Mouse (Mus musculus) kidney, adult 2 months (tissue): ENCODE results near the gene Hba-a2. TPM values are rescaled to one million over a fixed set of nuclear protein-coding genes. Genes with fewer than 3 reads are reported as not detected.

Experiments
- DNase-seq: peaks from one replicate; pipeline ENCODE4 v3.0.0; 2021
- H3K27ac ChIP-seq: fragments of 200-500 bp; 2 replicates; pipeline ENCODE4 v1.5.1; 2012; ENCODE audit warnings: low read depth, low read length, control low read depth, inconsistent platforms; ENCODE audit not compliant: insufficient read depth
- H3K27me3 ChIP-seq: fragments of 200-500 bp; replicated peaks from 2 replicates; pipeline ENCODE4 v1.6.1; 2012; ENCODE audit warnings: mild to moderate bottlenecking, moderate library complexity, low read length, inconsistent platforms; ENCODE audit not compliant: control insufficient read depth, insufficient read depth
- H3K36me3 ChIP-seq: fragments of 200-500 bp; 2 replicates; pipeline ENCODE4 v1.6.1; 2012; ENCODE audit warnings: mild to moderate bottlenecking, moderate library complexity, low read length, inconsistent platforms; ENCODE audit not compliant: control insufficient read depth, insufficient read depth
- H3K4me1 ChIP-seq: fragments of 200-500 bp; 2 replicates; pipeline ENCODE4 v1.6.1; 2011; ENCODE audit warnings: low read length; ENCODE audit not compliant: control insufficient read depth, insufficient read depth
- H3K4me3 ChIP-seq: fragments of 200-500 bp; 2 replicates; pipeline ENCODE4 v1.5.1; 2011; ENCODE audit warnings: mild to moderate bottlenecking, low read depth, low read length, control low read depth; ENCODE audit not compliant: insufficient read depth
- CTCF ChIP-seq: fragments of 200-500 bp; conservative IDR thresholded peaks from 2 replicates; pipeline ENCODE4 v1.5.1; 2011; ENCODE audit warnings: low read depth, mild to moderate bottlenecking, control low read depth, low read length, moderate library complexity, mixed read lengths; ENCODE audit not compliant: insufficient read depth, insufficient read length
- POLR2A ChIP-seq: fragments of 200-500 bp; IDR thresholded peaks from one replicate; pipeline ENCODE4 v1.6.1; 2011; ENCODE audit warnings: low read depth, low read length, control low read depth
- WGBS: fragments of 180-500 bp; shearing (Covaris S2); methylation state at CpG from one replicate; pipeline ENCODE4 v1.1.7; 2018; 5-methylcytosine and 5-hydroxymethylcytosine counted together
- polyA plus RNA-seq: library from polyadenylated mRNA; depleted of rRNA; stranded (reverse); fragments of >200 nt; gene quantifications from 2 replicates; pipeline ENCODE4 v1.2.3, GENCODE M21; 2012

Hba-a2 gene
- polyA plus RNA-seq, 1 experiment, result 5,122 TPM

DNA sequence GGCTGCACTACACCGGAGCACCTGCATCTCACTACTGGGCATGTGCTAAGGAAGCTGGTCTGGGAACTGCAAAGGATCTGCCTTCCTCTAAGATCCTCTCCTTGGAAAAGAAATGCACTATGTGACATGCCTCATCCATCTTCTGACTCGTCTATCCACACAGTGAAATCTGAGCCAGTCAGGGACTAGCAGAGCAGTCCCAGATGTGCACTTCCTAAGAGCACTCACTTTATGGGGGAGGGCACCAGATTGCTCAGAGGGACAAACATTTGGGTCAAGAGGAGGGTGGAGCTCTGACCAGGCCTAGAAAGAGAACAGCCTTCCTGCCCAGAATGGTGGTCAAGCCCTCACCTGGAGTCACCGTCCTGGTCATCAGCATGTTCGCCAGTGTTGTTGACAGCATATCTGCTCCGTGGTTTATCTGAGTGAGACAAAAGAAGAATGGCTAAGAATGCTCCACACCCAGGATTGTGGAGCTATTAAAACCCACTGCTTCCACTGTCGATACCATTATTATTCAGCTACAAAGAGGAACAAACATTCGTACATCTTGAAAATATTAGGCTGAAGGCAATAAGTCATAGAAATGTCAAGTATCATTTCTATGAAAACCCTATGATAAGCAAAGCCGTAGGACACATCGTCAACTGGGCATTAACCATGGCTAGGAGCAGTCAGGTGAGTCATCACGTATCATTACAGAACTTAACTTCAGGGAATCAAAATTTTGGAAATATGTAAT is 33.4 kb upstream of the Hba-a2 start:
- peaks cover 2% of the 10 kb centered on the region; the same call in 1 of the 2 replicates for H3K36me3 ChIP-seq
- TF ChIP-seq CTCF, result no peak
- no peak for TF ChIP-seq POLR2A
- H3K4me1 ChIP-seq, result peaks cover under 1% of the 10 kb centered on the region; the same call in 1 of the 2 replicates
- no peak overlapping the region for H3K27ac ChIP-seq
- WGBS, result 75% methylated on average over 10 of the region's 10 CpGs
- H3K4me3 ChIP-seq, result no peak overlapping the region
- no peak for DNase-seq
- H3K27me3 ChIP-seq, result no peaks in the 10 kb centered on the region

DNA sequence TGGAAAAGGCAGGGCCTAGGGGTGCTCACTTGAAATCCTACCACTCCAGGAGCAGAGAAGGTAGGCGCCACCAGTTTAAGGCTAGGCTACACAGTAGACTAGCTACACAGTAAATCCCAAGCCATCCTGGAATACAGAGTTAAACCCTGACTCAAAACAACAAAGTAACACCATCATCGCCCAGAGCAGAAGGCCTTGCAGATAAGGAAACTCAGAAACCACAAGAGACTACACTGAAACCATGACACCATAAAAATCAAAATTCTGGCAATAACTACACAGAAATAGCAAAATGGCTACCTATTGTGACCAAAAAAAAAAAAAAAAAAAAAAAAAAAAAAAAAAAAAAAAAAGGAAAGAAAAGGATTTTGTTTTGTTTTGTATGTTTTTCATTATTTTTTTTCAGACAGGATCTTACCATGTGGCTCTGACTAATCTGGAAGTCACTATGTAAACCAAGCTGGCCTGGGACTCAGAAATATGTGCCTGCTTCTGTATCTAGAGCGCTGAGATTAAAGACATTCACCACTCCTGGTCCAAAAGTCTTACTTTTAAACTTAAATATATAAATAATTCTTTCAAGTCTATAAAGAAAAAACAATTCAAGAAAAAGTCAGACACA is 31.1 kb upstream of the Hba-a2 start:
- Histone ChIP-seq H3K4me3 (no peak overlapping the region), H3K4me1 (peaks cover 2% of the 10 kb centered on the region; the same call in 1 of the 2 replicates), H3K27me3 (no peaks in the 10 kb centered on the region), H3K36me3 (peaks cover 2% of the 10 kb centered on the region; the same call in 1 of the 2 replicates), H3K27ac (no peak overlapping the region)
- DNase-seq, result no peak
- WGBS, result 85% methylated on average over 3 of the region's 3 CpGs
- no peak for TF ChIP-seq POLR2A
- no peak for TF ChIP-seq CTCF

DNA sequence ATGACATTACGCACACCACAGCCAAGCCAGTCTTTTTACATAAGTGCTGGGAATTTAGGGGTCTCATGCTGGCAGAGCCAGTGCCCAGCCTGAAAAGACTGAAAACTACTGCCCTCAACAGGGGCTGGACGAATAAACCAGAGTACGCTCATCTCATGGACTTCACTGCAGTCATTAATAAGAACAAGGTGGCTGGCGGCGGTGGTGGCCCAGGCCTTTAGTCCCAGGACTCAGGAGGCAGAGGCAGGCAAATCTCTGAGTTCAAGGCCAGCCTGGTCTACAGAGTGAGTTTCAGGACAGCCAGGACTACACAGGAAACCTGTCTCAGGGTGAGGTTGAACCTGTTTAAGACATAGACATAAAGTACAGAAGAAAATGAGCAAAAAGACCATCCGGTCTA is 30.1 kb upstream of the Hba-a2 start:
- TF ChIP-seq CTCF (no peak), POLR2A (no peak)
- WGBS, result 93% methylated on average over 6 of the region's 6 CpGs

DNA sequence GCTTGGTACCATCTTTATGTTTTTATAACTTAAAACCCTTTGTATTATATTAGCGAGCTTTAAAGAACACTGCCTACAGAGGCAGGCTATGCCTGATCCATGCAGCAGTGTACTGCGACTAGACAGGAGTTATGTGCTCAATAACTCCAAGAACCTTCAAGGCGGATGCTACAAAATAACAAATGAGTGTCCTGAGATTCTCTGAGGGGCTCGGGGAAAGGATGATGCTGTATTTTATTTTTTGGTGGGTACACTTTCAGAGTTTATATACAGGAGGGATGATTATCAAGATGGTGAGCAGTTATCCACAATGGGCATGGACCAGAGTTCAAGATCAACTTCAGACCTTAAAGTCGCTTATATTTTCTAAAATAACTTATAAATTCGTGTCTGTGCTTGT is 29.5 kb upstream of the Hba-a2 start:
- Histone ChIP-seq H3K27ac (peak overlapping the region; percentile 91), H3K4me3 (peak overlapping the region; percentile 95), H3K36me3 (no peaks in the 10 kb centered on the region), H3K27me3 (no peaks in the 10 kb centered on the region), H3K4me1 (peaks cover 2% of the 10 kb centered on the region; the same call in 1 of the 2 replicates)
- no peak for DNase-seq
- 13% methylated on average over 6 of the region's 6 CpGs for WGBS
- TF ChIP-seq POLR2A (no peak), CTCF (no peak)

More for the DNA sequence above, 30.1 kb upstream of the Hba-a2 start:
- no peak overlapping the region for H3K4me3 ChIP-seq
- H3K36me3 ChIP-seq, result peaks cover 2% of the 10 kb centered on the region; the same call in 1 of the 2 replicates
- H3K4me1 ChIP-seq, result peaks cover 2% of the 10 kb centered on the region; the same call in 1 of the 2 replicates
- H3K27me3 ChIP-seq, result no peaks in the 10 kb centered on the region
- no peak for DNase-seq
- no peak overlapping the region for H3K27ac ChIP-seq

DNA sequence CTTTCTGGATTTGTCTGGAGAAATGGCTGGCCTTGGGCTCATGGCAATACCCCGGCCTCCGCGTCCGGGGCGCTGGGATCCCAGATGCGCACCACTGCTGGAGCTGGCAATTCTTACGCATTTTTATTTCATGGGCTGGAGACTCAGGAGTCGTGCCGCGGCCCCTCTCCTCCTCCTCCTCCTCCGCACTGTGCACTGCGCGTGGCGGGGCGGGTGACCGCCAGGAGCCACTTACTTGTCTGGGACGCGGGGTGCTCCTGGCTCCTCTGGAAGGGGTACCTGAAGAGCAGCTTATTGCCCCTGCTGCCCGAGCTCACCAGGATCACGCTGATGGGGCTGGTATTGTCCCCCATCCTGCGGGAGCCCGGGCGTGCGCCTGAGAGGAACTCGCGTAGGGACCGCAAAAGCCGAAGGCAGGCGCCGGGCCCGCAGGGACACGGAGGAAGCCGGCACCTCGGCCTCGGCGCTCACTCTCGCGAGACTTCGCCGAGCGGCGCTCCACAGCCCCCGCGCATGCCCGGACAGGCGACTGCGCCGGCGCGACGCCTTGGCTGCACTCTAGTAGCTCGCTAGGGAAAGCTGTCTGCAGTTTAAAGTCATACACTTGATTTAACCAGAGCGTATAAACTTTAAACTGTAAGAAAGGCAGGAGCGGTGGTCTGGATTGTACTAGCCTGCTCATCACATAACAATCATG is 29.0 kb upstream of the Hba-a2 start, which contains the start of gene Nprl3:
TSS of gene Nprl3 (minus strand) at position 520 of the 697 bp plus-strand sequence.
- H3K27me3 ChIP-seq, result no peaks in the 10 kb centered on the region
- under 1% methylated on average over 54 of the region's 54 CpGs for WGBS
- H3K4me1 ChIP-seq, result peaks cover 2% of the 10 kb centered on the region; the same call in 1 of the 2 replicates
- DNase-seq, result peak; percentile 98
- H3K27ac ChIP-seq, result peak within 1 kb of the TSS; percentile 91
- H3K4me3 ChIP-seq, result peak within 1 kb of the TSS; percentile 95
- H3K36me3 ChIP-seq, result no peaks in the 10 kb centered on the region
- TF ChIP-seq CTCF (no peak), POLR2A (peak; percentile 76)

DNA sequence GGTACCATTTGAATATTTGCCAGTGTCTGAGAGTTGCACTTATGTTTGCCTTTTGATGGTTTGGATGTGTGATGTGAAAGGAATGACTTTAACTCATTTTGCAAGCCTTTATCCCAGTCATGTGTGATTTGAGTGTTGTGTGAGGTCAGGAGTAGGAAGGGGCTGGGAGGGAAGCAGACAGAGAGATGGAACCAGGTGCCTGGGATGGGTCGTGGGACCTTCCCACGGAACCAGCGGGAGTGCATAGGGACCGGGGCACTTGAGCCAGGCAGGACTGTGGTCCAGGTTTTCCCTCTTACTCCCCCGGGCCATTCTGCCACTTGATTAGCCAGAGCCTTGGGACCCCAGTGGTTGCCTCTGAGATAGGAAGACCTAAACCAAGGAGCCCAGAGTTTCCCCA is 28.3 kb upstream of the Hba-a2 start:
- H3K4me1 ChIP-seq, result peaks cover 2% of the 10 kb centered on the region; the same call in 1 of the 2 replicates
- no peaks in the 10 kb centered on the region for H3K36me3 ChIP-seq
- no peak for TF ChIP-seq POLR2A
- no peak for DNase-seq
- 21% methylated on average over 5 of the region's 5 CpGs for WGBS
- H3K4me3 ChIP-seq, result no peak overlapping the region
- no peaks in the 10 kb centered on the region for H3K27me3 ChIP-seq
- H3K27ac ChIP-seq, result peak overlapping the region; percentile 29; the same call in 1 of the 2 replicates

DNA sequence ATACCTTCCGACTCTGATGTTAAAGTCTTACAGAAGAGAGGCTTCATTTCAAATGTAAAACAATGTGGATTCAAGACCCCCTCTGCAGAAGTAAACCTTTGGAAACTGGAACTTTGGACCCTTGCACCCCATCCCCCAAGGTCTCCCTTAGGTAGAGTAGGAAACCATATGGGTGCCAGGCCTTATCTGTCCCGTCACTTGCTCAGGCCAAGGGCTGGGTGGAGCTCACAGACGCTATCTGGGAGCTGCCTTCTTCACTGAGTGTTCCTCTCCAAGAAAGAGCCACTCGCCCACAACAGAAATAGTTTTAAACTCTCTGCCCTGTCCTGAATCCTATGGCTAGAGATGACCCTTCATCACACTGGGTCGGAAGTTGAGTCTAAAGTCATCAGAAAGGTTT is 27.3 kb upstream of the Hba-a2 start:
- DNase-seq, result no peak
- 89% methylated on average over 5 of the region's 5 CpGs for WGBS
- H3K36me3 ChIP-seq, result no peaks in the 10 kb centered on the region
- H3K27ac ChIP-seq, result no peak overlapping the region
- peaks cover 2% of the 10 kb centered on the region; the same call in 1 of the 2 replicates for H3K4me1 ChIP-seq
- TF ChIP-seq POLR2A, result no peak
- no peak for TF ChIP-seq CTCF
- H3K27me3 ChIP-seq, result no peaks in the 10 kb centered on the region
- H3K4me3 ChIP-seq, result no peak overlapping the region
